Mouse (Mus musculus): Measurements from ENCODE around the gene Ablim2. TPM values are rescaled to one million over a fixed set of nuclear protein-coding genes. Genes with fewer than 3 reads are reported as not detected.

Ablim2 gene
- polyA plus RNA-seq, 1 experiment from 2014 or later, result 5.7 TPM

GRCm38 (mm10) chr5:35719880-35720279, 37.8 kb upstream of the Ablim2 start:
- no peak overlapping the region for H3K9ac ChIP-seq (ENCODE audit: low read depth, low read length)
- H3K9me3 ChIP-seq (ENCODE audit: control insufficient read depth, low read length), result no peaks in the 10 kb centered on the region
- H3K36me3 ChIP-seq (ENCODE audit: control insufficient read depth, insufficient read depth, low read length), result no peaks in the 10 kb centered on the region
- no peak overlapping the region for H3K4me3 ChIP-seq (ENCODE audit: low read length)
- no peaks in the 10 kb centered on the region for H3K27me3 ChIP-seq (replicated peaks; ENCODE audit: control insufficient read depth, insufficient read depth, low read length)
- 79% methylated on average over 1 of the region's 1 CpGs for WGBS
- H3K4me1 ChIP-seq (ENCODE audit: control insufficient read depth, insufficient read depth, low read length), result peaks cover 49% of the 10 kb centered on the region
- peak overlapping the region; percentile 28 for H3K27ac ChIP-seq (ENCODE audit: low read length)
- no peak for ATAC-seq
- H3K4me2 ChIP-seq (ENCODE audit: low read depth, low read length), result no peak overlapping the region

- Histone ChIP-seq H3K4me2 (ENCODE audit: low read depth, low read length) (no peak overlapping the region), H3K36me3 (ENCODE audit: control insufficient read depth, insufficient read depth, low read length) (no peaks in the 10 kb centered on the region), H3K9ac (ENCODE audit: low read depth, low read length) (no peak overlapping the region), H3K9me3 (ENCODE audit: control insufficient read depth, low read length) (no peaks in the 10 kb centered on the region), H3K27me3 (replicated peaks; ENCODE audit: control insufficient read depth, insufficient read depth, low read length) (no peaks in the 10 kb centered on the region), H3K4me3 (ENCODE audit: low read length) (no peak overlapping the region), H3K4me1 (ENCODE audit: control insufficient read depth, insufficient read depth, low read length) (peaks cover 49% of the 10 kb centered on the region), H3K27ac (ENCODE audit: low read length) (no peak overlapping the region)
- 82% methylated on average over 2 of the region's 2 CpGs for WGBS
- no peak for ATAC-seq
These were observed 35.7 kb upstream of the Ablim2 start for GRCm38 (mm10) chr5:35721933-35722332.

- H3K27me3 ChIP-seq (replicated peaks; ENCODE audit: control insufficient read depth, insufficient read depth, low read length), result no peaks in the 10 kb centered on the region
- no peaks in the 10 kb centered on the region for H3K36me3 ChIP-seq (ENCODE audit: control insufficient read depth, insufficient read depth, low read length)
- peaks cover 43% of the 10 kb centered on the region for H3K4me1 ChIP-seq (ENCODE audit: control insufficient read depth, insufficient read depth, low read length)
- 52% methylated on average over 2 of the region's 2 CpGs for WGBS
- H3K4me3 ChIP-seq (ENCODE audit: low read length), result no peak overlapping the region
- no peaks in the 10 kb centered on the region for H3K9me3 ChIP-seq (ENCODE audit: control insufficient read depth, low read length)
- no peak overlapping the region for H3K9ac ChIP-seq (ENCODE audit: low read depth, low read length)
- ATAC-seq, result no peak
- no peak overlapping the region for H3K27ac ChIP-seq (ENCODE audit: low read length)
- H3K4me2 ChIP-seq (ENCODE audit: low read depth, low read length), result no peak overlapping the region
These were observed 35.0 kb upstream of the Ablim2 start for GRCm38 (mm10) chr5:35722654-35723053.

- Histone ChIP-seq H3K36me3 (ENCODE audit: control insufficient read depth, insufficient read depth, low read length) (no peaks in the 10 kb centered on the region), H3K27me3 (replicated peaks; ENCODE audit: control insufficient read depth, insufficient read depth, low read length) (no peaks in the 10 kb centered on the region), H3K9ac (ENCODE audit: low read depth, low read length) (no peak overlapping the region), H3K4me1 (ENCODE audit: control insufficient read depth, insufficient read depth, low read length) (peaks cover 36% of the 10 kb centered on the region), H3K4me2 (ENCODE audit: low read depth, low read length) (no peak overlapping the region), H3K27ac (ENCODE audit: low read length) (no peak overlapping the region), H3K9me3 (ENCODE audit: control insufficient read depth, low read length) (no peaks in the 10 kb centered on the region), H3K4me3 (ENCODE audit: low read length) (no peak overlapping the region)
- 65% methylated on average over 5 of the region's 5 CpGs for WGBS
- no peak for ATAC-seq
These were observed 33.8 kb upstream of the Ablim2 start for GRCm38 (mm10) chr5:35723900-35724299.

- no peak for ATAC-seq
- no peaks in the 10 kb centered on the region for H3K27me3 ChIP-seq (replicated peaks; ENCODE audit: control insufficient read depth, insufficient read depth, low read length)
- H3K4me1 ChIP-seq (ENCODE audit: control insufficient read depth, insufficient read depth, low read length), result peaks cover 27% of the 10 kb centered on the region
- H3K36me3 ChIP-seq (ENCODE audit: control insufficient read depth, insufficient read depth, low read length), result no peaks in the 10 kb centered on the region
- no peak overlapping the region for H3K9ac ChIP-seq (ENCODE audit: low read depth, low read length)
- H3K9me3 ChIP-seq (ENCODE audit: control insufficient read depth, low read length), result no peaks in the 10 kb centered on the region
- no peak overlapping the region for H3K4me3 ChIP-seq (ENCODE audit: low read length)
- H3K27ac ChIP-seq (ENCODE audit: low read length), result no peak overlapping the region
- H3K4me2 ChIP-seq (ENCODE audit: low read depth, low read length), result no peak overlapping the region
- whole genome bisulfite sequencing, result 75% methylated on average over 3 of the region's 3 CpGs
These were observed 31.8 kb upstream of the Ablim2 start for GRCm38 (mm10) chr5:35725840-35726239.

- Histone ChIP-seq H3K36me3 (ENCODE audit: control insufficient read depth, insufficient read depth, low read length) (no peaks in the 10 kb centered on the region), H3K27ac (ENCODE audit: low read length) (no peak overlapping the region), H3K9ac (ENCODE audit: low read depth, low read length) (no peak overlapping the region), H3K4me3 (ENCODE audit: low read length) (no peak overlapping the region), H3K9me3 (ENCODE audit: control insufficient read depth, low read length) (no peaks in the 10 kb centered on the region), H3K4me2 (ENCODE audit: low read depth, low read length) (no peak overlapping the region), H3K4me1 (ENCODE audit: control insufficient read depth, insufficient read depth, low read length) (peaks cover 19% of the 10 kb centered on the region), H3K27me3 (replicated peaks; ENCODE audit: control insufficient read depth, insufficient read depth, low read length) (no peaks in the 10 kb centered on the region)
- WGBS, result 91% methylated on average over 5 of the region's 5 CpGs
- ATAC-seq, result no peak
These were observed 30.2 kb upstream of the Ablim2 start for GRCm38 (mm10) chr5:35727447-35727846.

- Histone ChIP-seq H3K27me3 (replicated peaks; ENCODE audit: control insufficient read depth, insufficient read depth, low read length) (no peaks in the 10 kb centered on the region), H3K36me3 (ENCODE audit: control insufficient read depth, insufficient read depth, low read length) (no peaks in the 10 kb centered on the region), H3K4me3 (ENCODE audit: low read length) (peak overlapping the region; percentile 7), H3K9ac (ENCODE audit: low read depth, low read length) (0 out of 2 replicates have a peak overlapping the region, but pooled peaks have one; percentile 6), H3K9me3 (ENCODE audit: control insufficient read depth, low read length) (no peaks in the 10 kb centered on the region), H3K27ac (ENCODE audit: low read length) (peak overlapping the region; percentile 62), H3K4me1 (ENCODE audit: control insufficient read depth, insufficient read depth, low read length) (peaks cover 15% of the 10 kb centered on the region), H3K4me2 (ENCODE audit: low read depth, low read length) (peak overlapping the region; percentile 17)
- no peak for ATAC-seq
- 77% methylated on average over 12 of the region's 12 CpGs for WGBS
These were observed 29.2 kb upstream of the Ablim2 start for GRCm38 (mm10) chr5:35728344-35728956.

GRCm38 (mm10) chr5:35728957-35729460, 28.7 kb upstream of the Ablim2 start:
- H3K4me3 ChIP-seq (ENCODE audit: low read length), result peak overlapping the region; percentile 7
- H3K27me3 ChIP-seq (replicated peaks; ENCODE audit: control insufficient read depth, insufficient read depth, low read length), result no peaks in the 10 kb centered on the region
- H3K36me3 ChIP-seq (ENCODE audit: control insufficient read depth, insufficient read depth, low read length), result no peaks in the 10 kb centered on the region
- H3K9me3 ChIP-seq (ENCODE audit: control insufficient read depth, low read length), result no peaks in the 10 kb centered on the region
- H3K9ac ChIP-seq (ENCODE audit: low read depth, low read length), result 0 out of 2 replicates have a peak overlapping the region, but pooled peaks have one; percentile 38
- 41% methylated on average over 11 of the region's 11 CpGs for WGBS
- peak overlapping the region; percentile 62 for H3K27ac ChIP-seq (ENCODE audit: low read length)
- no peak overlapping the region for H3K4me2 ChIP-seq (ENCODE audit: low read depth, low read length)
- peaks cover 18% of the 10 kb centered on the region for H3K4me1 ChIP-seq (ENCODE audit: control insufficient read depth, insufficient read depth, low read length)
- ATAC-seq, result peak; percentile 82

GRCm38 (mm10) chr5:35729844-35730243, 27.8 kb upstream of the Ablim2 start:
- H3K9ac ChIP-seq (ENCODE audit: low read depth, low read length), result no peak overlapping the region; the same call in 1 of the 2 replicates
- no peaks in the 10 kb centered on the region for H3K27me3 ChIP-seq (replicated peaks; ENCODE audit: control insufficient read depth, insufficient read depth, low read length)
- H3K4me2 ChIP-seq (ENCODE audit: low read depth, low read length), result no peak overlapping the region
- no peaks in the 10 kb centered on the region for H3K9me3 ChIP-seq (ENCODE audit: control insufficient read depth, low read length)
- ATAC-seq, result peak; percentile 21; the same call in 1 of the 2 replicates
- H3K4me1 ChIP-seq (ENCODE audit: control insufficient read depth, insufficient read depth, low read length), result peaks cover 18% of the 10 kb centered on the region
- no peaks in the 10 kb centered on the region for H3K36me3 ChIP-seq (ENCODE audit: control insufficient read depth, insufficient read depth, low read length)
- H3K4me3 ChIP-seq (ENCODE audit: low read length), result no peak overlapping the region
- peak overlapping the region; percentile 62 for H3K27ac ChIP-seq (ENCODE audit: low read length)
- 67% methylated on average over 3 of the region's 3 CpGs for WGBS

GRCm38 (mm10) chr5:35730552-35730951, 27.1 kb upstream of the Ablim2 start:
- H3K9me3 ChIP-seq (ENCODE audit: control insufficient read depth, low read length), result no peaks in the 10 kb centered on the region
- no peak for ATAC-seq
- H3K36me3 ChIP-seq (ENCODE audit: control insufficient read depth, insufficient read depth, low read length), result no peaks in the 10 kb centered on the region
- peaks cover 18% of the 10 kb centered on the region for H3K4me1 ChIP-seq (ENCODE audit: control insufficient read depth, insufficient read depth, low read length)
- H3K9ac ChIP-seq (ENCODE audit: low read depth, low read length), result no peak overlapping the region
- 65% methylated on average over 1 of the region's 1 CpGs for WGBS
- no peak overlapping the region for H3K27ac ChIP-seq (ENCODE audit: low read length)
- no peak overlapping the region for H3K4me2 ChIP-seq (ENCODE audit: low read depth, low read length)
- no peaks in the 10 kb centered on the region for H3K27me3 ChIP-seq (replicated peaks; ENCODE audit: control insufficient read depth, insufficient read depth, low read length)
- H3K4me3 ChIP-seq (ENCODE audit: low read length), result no peak overlapping the region

Data from intestine, embryonic 16.5 days (tissue).